Mouse (Mus musculus) G1E (cell line): Measurements from ENCODE around the gene Btbd10.

Source experiments
- CTCF ChIP-seq: IDR thresholded peaks from 2 replicates; pipeline ENCODE4 v1.5.1; 2012; ENCODE audit warnings: low read depth, low read length, inconsistent platforms, mixed read lengths
- GATA1 ChIP-seq: IDR thresholded peaks from 2 replicates; pipeline ENCODE4 v1.6.1; 2012; ENCODE audit warnings: borderline replicate concordance, low read length, inconsistent platforms, mixed read lengths
- GATA2 ChIP-seq: IDR thresholded peaks from 2 replicates; pipeline ENCODE4 v1.6.1; 2012; ENCODE audit warnings: low read depth, low read length, inconsistent platforms, borderline replicate concordance
- POLR2AphosphoS5 ChIP-seq: IDR thresholded peaks from 2 replicates; pipeline ENCODE4 v1.6.1; 2012; ENCODE audit warnings: low read depth, low read length, inconsistent platforms; ENCODE audit not compliant: insufficient replicate concordance
- TAL1 ChIP-seq: conservative IDR thresholded peaks from 2 replicates; pipeline ENCODE4 v1.6.1; 2012; ENCODE audit warnings: low read depth, low read length, inconsistent platforms, mixed read lengths

DNA sequence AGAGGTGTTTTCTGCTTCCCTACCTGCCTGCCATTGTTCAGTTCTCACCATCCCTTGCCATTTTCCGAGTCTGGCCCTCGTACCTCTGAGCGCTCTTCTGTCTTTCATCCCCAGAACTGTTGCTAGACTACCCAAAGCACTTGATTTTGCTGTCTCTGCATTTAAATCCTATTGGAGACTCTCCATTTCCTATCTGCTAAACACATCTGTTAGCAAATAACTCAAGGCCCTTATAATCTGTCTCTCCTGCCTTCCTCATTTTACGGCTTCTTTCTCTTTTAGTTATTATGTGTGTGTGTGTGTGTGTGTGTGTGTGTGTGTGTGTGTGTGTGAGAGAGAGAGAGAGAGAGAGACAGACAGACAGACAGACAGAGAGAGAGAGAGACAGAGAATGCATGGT, 71.4 kb downstream of the Btbd10 start:
- TF ChIP-seq CTCF (no peak), GATA1 (no peak), POLR2AphosphoS5 (no peak), TAL1 (peak; percentile 55; the same call in 1 of the 2 replicates), GATA2 (no peak)
